Mouse (Mus musculus): ENCODE measurements around the gene Gkn3.

Gkn3 gene

DNA sequence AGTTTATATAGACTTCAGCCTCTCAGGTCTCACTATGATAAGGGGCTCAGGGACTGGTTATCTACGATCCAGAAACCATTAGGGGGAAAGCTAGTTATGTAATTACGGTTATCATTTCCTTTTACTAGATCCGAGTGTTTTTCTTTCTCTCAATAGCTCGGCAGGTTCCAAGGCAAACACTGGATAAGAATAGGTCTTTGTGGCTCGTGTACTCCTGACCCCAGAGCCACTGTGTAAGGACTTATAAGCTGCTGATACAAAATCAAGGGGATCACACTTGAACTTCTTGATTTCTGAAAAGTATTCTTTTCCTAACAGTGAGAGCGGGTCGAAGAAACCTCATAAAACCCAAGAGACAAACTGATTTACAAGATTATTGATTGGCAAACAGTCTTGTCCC is at the start of gene Gkn3:
Gene Gkn3 (minus strand): TSS at position 59 of the 400 bp plus-strand sequence.
- DNase-seq (ENCODE audit: low spot score) = no peak

DNA sequence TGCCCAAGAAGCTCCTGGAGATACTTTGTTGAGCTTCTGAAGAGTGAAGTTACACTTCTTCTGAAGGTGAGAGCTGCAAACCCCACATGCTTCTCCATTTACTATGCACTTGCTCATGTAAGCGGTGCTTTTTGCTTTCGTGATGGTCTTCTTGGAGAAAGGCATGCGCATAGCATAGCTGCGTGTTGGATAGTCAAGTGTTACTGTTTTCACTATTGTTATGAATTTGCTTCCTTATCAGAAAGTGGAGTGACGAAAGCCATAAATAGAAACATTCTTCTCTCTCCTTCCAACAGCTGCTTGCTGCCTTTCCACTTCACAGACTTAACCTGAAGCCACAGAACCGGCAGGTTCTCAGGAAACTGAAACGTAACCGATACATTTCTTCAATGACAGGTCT is 48.0 kb upstream of the Gkn3 start:
- DNase-seq (ENCODE audit: low spot score) = no peak

DNA sequence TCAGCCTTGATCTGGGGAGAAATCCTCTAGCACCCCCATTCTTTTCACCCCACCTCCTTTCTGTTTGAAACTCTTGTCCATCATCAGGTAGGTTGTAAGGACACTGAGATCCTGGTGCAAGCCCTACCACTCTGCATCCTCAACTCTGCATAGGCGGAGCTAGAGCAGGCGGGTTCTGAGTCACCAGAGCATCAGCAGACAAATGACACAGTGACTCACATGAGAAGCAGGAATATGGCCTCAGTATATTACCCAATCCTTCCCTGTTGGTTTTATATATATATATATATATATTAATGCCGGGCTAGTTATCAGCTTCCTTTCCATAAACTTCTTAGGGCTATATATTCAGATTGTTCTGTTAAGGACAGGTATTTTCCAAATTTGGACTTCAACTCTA is 47.1 kb upstream of the Gkn3 start:
- no peak for DNase-seq (ENCODE audit: low spot score)

DNA sequence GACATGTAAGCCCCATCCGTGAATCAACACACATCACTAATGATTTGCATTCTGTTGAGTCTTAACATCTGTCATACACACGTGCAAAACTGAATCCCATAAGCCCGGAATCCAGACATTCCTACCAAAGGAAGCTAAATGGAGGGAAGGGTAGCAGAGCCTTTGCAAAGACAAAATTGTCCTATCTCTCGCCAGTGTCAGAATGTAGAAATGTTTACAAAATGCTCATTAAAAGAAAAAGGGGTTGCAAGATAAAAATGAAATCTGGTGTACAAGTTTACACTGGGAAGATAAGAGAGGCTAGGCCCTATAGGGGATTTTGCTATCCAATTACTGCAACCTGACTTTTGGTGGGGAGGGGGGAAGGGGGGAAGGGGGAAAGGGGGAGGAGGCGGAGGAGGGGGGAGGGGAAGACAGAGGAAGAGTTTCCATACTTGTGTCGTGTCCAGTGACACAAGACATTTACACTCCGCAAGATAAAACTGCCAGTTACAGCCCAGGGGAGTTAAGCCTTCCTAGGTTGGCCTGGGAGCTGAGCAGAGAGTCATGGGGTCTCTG is 39.8 kb upstream of the Gkn3 start, which contains the start of gene Bmp10:
Gene Bmp10 (plus strand): TSS at position 508 of the 558 bp plus-strand sequence.
- DNase-seq (ENCODE audit: low spot score) = no peak

DNA sequence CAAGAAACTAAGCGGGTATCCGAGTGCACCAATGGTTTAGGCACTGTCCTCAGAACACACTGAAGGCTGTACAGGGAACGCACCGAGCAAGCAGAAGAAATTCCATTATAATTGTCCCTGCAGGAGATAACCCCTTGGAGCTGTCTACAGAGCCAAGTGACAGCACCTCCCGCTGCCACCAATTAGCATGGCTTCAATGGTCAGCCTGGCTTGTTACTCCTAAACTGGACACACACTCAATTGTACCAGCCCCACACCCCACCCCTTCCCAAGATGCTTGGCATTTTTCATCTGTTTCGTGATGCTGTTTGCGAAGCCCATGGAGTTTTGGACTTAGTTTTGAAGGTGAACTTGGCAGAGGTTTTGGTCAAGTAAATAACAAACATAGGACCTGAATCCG is 38.9 kb upstream of the Gkn3 start:
- DNase-seq (ENCODE audit: low spot score) = no peak

DNA sequence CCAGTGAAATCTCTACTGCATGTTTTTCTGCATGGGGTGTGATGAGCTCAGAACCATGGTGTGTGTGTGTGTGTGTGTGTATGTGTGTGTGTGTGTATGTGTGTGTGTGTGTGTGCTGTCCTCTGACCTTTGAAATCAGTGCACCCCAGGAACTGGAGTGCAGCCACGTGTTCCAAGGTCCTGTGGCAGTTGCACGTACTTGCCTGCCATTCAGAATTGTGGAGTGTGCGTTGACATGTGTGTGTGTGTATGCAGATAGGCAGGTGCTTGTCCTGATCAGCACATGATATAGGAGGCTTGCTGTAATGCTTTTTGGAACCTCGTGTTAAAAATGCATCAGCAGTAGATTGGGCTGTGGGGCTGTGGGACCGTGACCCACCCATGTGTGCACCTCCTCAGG is 38.2 kb upstream of the Gkn3 start:
- DNase-seq (ENCODE audit: low spot score) = no peak

DNA sequence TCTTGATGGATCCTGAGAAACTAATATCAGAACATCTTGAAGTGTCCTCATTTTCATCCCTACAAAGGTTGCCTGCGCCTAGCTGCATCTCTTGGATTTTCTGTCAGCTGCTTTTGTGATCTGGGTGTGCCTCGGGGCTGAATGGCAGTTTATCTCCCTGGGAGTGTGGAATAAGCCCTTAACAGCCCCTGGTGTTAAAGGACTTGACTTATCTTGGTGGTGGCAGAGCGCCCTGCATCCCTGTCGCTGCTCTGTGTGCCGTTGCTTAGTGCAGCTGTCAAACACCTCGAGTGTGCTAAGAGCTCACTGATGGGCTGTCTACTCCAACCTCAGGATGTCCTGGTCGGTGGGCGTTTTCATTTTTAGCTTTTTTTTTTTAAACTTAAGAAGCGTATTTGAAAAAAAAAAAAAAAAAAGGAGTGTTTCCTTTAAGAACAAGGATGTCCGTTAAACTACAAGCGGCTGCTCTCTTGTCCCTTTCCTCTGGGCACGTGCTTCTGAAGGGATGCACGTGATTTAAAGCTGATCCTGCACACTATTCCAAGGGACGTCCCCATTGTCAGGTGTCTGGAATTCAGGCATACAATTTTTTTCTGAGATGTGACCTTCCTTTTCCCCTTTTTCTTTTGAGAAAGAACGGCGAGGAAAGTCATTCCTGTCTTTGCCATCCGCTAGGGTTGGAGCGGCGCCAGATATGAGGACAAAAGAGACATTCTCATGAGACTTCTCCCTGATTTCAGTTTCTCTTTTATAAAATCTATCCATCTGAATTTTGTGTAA is 35.5 kb upstream of the Gkn3 start:
- DNase-seq (ENCODE audit: low spot score) = no peak

DNA sequence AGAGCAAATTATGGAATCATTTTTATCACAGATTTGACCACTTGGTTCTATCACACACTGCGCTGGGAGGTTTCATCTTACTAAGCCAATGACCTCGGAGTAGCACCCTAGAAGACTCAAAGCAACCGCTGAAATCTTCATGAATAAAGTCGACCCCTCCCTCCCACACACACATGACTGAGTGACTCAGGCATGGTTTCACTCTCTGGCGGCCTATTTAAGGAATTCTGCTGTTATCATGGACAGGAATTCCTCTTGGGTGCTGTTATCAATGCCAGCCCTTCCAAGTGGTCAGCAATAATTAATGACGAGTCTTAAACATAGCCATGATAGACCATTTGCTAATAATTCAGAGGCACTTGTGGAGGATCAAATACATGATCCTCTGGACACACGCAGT is 33.6 kb upstream of the Gkn3 start:
- no peak for DNase-seq (ENCODE audit: low spot score)

DNA sequence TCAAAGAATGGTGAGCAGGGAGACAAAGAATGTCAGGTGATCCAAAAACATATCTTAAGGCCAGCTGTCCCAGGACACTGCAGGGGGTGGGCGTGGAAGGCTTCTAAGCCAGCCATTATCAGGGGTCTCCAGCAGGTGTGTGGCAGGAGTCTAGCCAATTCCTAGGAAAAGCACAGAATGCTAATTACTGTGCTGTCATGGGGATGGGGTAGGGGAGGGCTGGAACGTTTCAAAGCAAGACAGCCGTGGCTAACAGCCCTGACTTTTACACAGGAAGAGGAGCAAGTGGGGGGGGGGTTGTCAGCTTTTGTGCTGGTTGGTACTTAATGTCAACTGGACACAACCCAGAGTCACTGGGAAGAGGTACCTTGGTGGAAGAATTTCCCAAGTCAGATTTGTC is 23.3 kb upstream of the Gkn3 start:
- DNase-seq (ENCODE audit: low spot score) = no peak

DNA sequence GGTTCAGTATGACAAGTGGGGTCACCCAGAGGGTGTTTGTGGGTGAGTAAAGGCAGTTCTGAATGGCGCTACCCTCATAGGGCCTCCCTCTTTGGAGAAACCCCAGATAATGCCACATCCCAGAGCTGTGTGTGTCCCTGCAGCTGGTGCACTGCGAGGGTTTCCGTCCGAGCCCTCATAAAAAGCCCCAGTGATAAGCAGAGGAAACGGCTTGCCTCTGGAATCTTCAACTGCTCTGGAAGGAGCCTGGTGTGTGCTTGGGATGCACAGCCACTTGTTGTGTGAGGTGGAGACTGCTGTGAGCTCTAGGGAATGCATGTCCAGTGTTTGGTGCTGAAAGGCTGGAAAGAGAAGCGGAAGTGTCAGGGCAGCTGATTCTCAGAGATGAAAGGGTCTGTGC is 12.7 kb upstream of the Gkn3 start:
- no peak for DNase-seq (ENCODE audit: low spot score)

DNA sequence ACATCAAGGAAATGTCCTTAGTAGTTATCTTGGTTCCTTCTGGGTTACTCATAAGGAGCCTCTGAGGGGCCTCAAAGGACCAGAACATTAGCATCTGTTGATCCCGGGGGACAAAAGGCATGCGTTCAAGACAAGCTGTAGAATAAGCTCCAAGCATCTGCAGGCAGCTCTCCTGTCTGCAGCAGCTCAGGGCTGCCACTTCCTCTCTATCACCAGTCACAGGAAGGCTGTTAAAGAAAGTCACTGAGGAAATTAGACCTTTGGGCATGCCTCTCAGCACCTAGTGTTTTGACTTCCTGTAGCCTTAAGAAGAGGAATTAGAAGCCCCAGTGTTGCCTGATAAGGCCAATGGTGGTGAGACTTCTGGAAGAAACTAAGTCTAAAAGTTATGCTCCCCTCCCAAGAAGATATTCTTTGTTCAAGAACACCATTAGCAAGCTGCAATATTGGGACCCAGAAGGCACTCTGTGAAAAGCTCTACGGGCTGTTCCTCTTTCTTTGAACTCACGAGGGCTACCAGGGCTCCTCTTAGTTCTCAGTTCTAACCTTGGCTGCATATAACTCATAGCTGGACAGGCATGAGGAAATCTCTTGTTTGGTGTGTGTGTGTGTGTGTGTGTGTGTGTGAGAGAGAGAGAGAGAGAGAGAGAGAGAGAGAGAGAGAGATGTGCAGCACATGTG is 11.3 kb upstream of the Gkn3 start:
- no peak for DNase-seq (ENCODE audit: low spot score)

DNA sequence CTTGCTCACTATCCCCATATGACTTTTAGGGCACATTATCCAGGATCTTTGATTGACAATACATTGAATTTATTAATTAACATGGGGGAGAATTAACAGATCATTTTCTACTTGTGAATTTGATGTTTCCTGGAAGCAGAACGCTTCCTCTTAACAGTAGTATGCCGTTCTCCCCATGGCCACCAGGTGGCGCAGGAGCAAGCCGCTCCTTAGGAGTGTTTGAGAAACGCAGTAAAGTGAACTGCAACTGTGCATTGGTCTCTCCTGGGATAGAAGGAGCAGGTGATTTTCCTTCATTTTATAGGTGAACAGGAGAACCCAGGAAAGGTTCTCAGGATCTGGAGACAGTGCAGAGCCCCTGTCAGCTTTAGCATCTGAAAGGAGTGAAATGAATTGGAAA is 10.4 kb upstream of the Gkn3 start:
- DNase-seq (ENCODE audit: low spot score) = peak; percentile 94

DNA sequence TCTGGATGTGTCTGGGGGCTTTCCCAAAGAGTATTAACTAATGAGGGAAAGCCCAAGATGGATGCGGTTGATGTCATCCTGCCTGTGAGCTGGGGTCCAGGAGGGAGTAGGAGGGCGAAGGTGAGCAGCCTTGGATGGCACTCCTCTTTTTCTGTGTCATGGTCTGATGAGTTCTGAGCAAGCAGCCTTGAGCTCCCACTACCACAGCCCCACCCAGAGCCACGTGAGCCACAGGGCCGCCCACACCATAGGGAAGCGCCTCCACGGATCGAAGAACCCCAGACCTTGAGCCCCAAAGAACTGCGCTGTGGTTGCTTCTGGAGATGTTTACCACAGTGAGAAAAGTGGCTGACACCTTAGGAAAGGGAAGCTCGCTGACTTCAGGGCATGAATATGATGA is 6.0 kb upstream of the Gkn3 start:
- DNase-seq (ENCODE audit: low spot score) = no peak

DNA sequence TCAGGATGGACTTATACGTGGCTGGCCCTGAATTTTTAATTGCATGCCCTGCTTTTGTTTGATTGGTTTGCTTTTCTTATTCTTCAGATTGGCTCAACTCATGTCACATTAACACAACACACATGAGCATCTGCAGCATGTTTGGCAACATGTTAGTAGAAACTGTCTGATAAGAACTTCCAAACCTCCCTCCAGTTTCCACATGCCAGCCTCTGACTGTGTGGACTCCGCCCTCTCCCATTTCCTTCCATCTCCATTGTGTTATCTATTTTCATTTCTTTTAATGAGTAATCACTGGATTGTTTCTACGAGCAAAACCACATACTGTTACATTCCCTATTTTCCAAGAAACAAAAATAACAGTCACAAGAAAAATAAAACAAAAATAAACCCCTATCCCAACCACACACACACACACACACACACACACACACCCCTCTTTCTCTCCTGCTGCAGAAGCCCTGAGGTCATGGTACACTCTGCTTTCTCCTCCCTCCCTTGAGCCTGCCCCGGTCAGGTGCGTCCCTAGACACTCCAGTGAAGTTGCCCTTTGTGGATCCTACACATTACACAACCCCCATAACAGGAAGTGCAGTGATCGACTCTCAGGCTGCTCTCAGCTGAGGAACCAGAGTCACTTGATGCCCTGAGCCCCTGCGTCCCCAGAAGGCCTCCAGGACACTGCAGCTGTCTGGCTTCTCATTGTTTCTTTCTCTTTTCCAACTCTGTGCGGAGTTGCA is 4.9 kb upstream of the Gkn3 start:
- no peak for DNase-seq (ENCODE audit: low spot score)

DNA sequence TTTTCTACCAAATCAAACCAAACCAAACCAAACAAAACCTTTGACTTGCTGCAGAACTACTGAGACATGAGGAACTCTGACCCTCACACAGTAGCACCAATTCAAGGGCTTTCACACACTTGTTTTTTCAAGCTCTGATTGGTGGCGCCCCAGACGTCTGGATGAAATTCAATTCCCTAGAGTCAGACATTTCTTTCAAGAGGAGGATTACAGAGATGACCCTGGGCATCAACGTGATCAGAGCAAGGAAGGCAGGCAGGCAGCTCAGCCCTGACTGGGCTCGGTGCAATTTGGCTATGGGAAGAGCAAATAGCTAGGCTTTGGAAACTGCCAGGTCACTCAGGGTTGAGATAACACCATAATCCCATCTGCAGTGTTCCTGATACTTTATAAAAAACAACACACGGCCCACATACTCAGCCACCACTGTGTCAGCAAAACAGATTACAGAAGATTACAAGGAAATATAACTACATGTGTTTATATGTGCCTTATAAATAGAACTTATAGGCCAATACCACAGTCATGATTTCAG is 787 bp upstream of the Gkn3 start:
- peak; percentile 53 for DNase-seq (ENCODE audit: low spot score)

DNA sequence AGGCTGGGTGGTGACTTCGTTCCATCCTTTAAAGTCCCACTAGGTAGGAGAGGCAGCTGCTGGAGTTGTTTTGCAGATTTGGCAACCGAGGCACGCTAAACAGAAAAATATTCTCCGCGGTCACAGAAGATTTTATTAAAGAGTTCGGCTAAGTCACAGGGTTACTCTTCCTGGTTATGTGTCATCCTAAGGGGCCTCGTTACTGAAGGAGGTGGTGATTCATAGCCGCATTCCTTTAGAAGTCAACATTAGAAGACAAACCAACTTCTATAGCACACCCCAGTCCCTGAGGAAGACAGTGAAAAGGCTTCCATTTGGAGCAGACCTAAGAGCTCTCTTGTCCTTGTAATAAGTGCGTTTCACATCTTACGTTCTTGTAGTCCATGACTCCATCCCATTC is 2.1 kb downstream of the Gkn3 start:
- DNase-seq (ENCODE audit: low spot score) = no peak

DNA sequence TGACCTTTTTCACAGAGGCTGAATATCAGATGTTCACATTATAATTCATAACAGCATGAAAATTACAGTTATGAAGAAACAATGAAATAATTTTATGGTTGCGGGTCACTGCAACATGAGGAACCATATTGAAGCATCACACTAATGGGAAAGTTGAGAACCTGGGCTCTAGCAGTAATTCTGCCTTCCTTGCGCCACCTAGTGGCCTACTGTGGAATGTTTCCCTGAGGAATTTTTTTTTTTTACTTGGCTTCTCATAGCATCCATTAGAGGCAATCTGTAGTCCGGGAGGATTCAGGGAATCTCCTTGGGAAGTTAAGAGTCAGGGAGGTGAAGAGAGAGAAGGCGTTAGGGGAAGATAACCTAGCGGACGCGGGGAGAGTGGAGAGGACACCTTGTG is 2.5 kb downstream of the Gkn3 start:
- DNase-seq (ENCODE audit: low spot score) = peak; percentile 77

DNA sequence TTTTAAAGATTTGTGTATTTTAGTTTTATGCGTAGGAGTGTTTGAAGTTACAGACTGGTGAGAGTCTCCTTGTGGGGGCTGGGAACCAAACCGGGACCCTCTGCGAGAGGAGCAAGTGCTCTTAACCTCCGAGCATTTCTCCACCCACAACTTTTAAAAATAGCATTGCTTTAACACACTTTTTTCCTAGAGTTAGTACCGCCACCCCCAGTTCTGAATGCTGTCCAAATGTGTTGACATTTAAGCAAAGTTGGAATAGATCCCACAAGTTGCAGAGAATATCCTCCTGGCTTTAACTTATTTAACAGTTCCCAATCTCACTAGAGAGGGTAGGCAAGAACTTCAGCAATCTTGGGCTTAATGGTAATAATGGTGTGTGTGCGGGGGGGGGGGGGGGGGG is 4.0 kb downstream of the Gkn3 start:
- DNase-seq (ENCODE audit: low spot score) = no peak

DNA sequence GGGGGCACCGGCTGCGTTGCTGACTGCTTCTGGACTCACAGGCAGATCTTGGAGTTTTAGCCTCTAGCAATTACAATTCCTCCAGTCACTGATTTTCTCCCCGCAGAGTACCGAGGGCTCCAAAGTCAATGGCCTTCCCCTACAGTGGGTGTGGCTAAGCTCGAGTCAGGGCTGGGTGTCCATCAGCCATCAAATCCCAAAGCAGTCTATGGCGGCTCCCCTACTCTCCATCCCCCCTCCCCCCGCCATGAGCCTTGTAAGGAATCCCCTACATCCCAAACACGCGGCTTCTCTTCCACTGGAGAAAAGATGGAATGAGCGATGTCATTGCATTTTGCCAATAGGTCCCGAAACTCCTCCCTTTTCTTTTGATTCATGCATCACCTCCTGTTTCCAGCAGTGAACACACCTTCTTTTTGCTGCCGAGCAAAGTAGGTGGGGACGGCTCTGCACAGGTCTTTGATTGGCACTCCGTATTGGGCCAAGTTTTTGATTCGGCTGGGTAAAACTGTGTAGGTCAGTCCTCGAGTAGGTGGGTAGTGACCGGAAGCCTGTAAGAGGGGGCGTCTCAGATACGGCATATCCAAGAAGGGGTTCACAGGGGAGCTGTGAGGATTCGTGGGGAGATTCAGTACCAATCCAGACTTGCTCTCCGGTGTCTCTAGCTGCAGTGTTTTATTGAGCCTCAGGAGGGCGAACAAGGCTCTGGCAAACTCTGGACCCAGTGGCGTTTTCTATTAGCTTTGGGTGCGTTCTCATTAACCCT is 4.6 kb downstream of the Gkn3 start:
- DNase-seq (ENCODE audit: low spot score) = peak; percentile 34

DNA sequence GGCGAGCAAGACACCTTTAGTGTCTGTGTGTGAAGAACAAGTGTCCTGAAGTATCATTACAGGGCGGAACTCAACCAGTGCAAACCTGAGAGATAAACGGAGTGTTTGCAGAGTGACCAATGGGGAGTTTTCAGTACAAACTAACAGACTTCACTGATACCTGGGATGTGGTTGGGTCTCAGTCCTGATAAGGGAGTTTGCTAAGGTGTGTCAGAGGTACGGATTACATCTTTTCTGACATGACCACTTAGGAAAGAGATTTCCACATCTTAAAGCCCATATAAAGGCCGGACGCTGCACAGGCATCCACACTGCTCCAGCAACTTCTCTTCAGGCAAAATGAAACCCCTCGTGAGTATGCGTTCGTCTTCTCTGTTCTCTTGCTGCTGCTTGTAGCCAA is 15.7 kb downstream of the Gkn3 start, which contains the start of gene Gkn2:
Gene Gkn2 (plus strand): TSS at position 301 of the 400 bp plus-strand sequence.
- no peak for DNase-seq (ENCODE audit: low spot score)

DNA sequence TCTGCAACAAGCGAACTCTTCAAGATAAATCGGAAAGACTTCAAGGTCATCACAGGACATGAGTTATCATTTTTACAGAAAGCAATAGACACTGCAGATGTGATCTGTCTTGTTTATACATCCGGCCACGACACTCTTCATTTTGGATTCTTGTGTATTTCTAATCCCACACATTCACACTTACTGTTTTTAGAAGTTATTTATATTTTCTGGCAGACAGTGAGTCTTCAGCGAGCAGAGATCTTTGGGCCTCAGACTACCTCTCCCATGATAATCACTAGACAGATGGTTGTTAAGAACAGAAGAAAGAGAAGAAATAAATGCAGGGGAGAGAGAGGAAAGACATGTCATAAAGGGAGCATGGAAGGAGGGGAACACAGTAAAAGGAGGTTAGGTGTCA is 19.5 kb downstream of the Gkn3 start:
- DNase-seq (ENCODE audit: low spot score) = no peak

DNA sequence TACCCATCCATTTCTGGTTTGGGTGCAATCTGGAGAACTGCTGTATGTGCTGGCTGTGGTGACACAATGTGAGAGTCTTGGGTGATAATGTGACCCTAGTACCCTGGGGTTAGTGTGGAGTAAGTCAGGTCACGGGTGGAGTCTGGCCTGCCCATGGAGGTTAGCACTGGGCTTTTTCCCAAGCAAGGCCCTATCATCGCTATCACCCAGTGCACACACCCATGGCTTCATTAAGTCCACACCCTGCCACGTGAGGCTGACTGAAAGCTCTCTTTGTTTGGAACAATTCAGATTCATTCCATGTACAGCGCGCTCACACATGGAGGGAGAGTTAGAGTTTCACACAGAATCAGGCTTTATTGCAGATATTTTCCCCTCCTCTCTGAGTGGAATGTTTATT is 34.3 kb downstream of the Gkn3 start:
- DNase-seq (ENCODE audit: low spot score) = no peak
